Mouse (Mus musculus) megakaryocyte-erythroid progenitor cell, adult 5 weeks (primary cell): ENCODE data around the gene Meox2. TPM values are rescaled to one million over a fixed set of nuclear protein-coding genes. Genes with fewer than 3 reads are reported as not detected.

Experiments used
- polyA plus RNA-seq: library from polyadenylated mRNA; stranded (reverse); fragments of >175 nt; gene quantifications from 2 replicates; pipeline ENCODE4 v1.2.3, GENCODE M21; 2012

The Meox2 gene
- polyA plus RNA-seq, result not detected in 2 replicates

GRCm38 (mm10) chr12:37108390-37108738 lies at the start of gene Meox2:
Gene Meox2, plus strand, starts transcription at chr12:37108540.

Other genes with a start within 250 kb of the Meox2 start
- gene Agmo, start 133.1 kb downstream of the Meox2 start, polyA plus RNA-seq, result not detected in 2 replicates